Mouse (Mus musculus): ENCODE measurements at regions not wholly inside any gene's neighbourhood (a gene's known extent, or its start where the extent isn't known, plus 50 kb on each side); places are given as distances from the start of the nearest gene placed in this dataset.

DNA sequence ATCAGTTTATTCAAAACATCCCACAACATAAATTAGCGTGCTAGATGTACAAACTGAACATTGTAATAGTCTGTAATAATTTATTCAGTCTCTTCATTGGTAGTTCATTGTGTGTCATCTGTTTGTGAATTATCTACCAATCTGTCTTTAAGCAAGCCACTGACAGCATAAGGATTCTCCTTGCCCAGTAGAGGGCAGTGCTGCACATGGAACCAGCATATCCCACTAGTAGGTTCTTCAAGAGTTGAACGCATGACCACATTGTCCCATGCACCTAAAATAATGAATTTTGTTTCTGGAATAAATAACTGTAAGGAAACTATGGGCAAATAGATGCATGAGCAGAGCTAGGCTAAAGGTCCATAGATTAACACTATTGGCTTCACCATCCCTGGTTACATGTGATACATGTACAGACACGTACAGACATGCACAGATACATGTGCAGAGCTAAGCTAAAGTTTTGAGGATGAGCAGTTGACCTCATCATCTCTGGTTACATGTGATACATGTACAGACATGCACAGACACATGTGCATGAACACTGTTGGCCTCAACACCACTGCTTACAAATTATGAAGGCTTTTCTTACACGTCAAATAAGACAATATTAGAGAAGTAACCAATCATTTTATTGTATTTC lies 143.0 kb upstream of the Ctnnd2 start:
- WGBS, result 57% methylated on average over 4 of the region's 4 CpGs
- Histone ChIP-seq H3K27ac (no peak overlapping the region), H3K36me3 (replicated peaks; ENCODE audit: control insufficient read depth, insufficient read depth) (no peaks in the 10 kb centered on the region), H3K4me1 (replicated peaks; ENCODE audit: control insufficient read depth, insufficient read depth, low read length) (no peaks in the 10 kb centered on the region), H3K4me2 (replicated peaks) (no peak overlapping the region), H3K9me3 (ENCODE audit: control insufficient read depth, low read length) (no peaks in the 10 kb centered on the region), H3K9ac (no peak overlapping the region), H3K27me3 (ENCODE audit: control insufficient read depth, insufficient read depth, low read length) (no peaks in the 10 kb centered on the region), H3K4me3 (replicated peaks; ENCODE audit: low read length) (no peak overlapping the region)
- peak; percentile 74; the same call in 1 of the 2 replicates for ATAC-seq (ENCODE audit: low FRiP score)
- peak; percentile 81 for DNase-seq (ENCODE audit: low spot score)

DNA sequence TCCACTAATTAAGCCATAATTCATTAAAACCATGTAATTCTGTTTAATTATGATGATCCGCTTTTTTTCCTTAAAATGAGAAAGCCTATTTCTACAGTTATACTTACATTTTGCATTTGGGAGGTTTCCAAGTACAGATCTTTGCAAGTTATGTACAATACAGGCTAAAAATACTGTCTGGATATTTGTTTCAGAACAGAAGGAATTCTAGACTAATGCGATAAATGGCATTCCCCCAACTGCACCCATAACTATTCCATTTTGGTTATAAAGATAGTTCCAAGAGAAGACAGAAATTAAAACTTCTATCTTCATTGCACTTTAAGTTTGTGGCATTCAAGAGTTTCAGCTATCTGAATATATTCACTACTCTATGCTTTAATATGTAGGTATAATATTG lies 137.0 kb upstream of the Ctnnd2 start:
- Histone ChIP-seq H3K27ac (no peak overlapping the region), H3K4me2 (replicated peaks) (no peak overlapping the region), H3K9ac (no peak overlapping the region), H3K27me3 (ENCODE audit: control insufficient read depth, insufficient read depth, low read length) (no peaks in the 10 kb centered on the region), H3K36me3 (replicated peaks; ENCODE audit: control insufficient read depth, insufficient read depth) (no peaks in the 10 kb centered on the region), H3K4me3 (replicated peaks; ENCODE audit: low read length) (no peak overlapping the region), H3K9me3 (ENCODE audit: control insufficient read depth, low read length) (no peaks in the 10 kb centered on the region), H3K4me1 (replicated peaks; ENCODE audit: control insufficient read depth, insufficient read depth, low read length) (no peaks in the 10 kb centered on the region)
- WGBS, result 96% methylated on average over 2 of the region's 2 CpGs
- DNase-seq (ENCODE audit: low spot score), result no peak
- ATAC-seq (ENCODE audit: low FRiP score), result no peak

- ATAC-seq (ENCODE audit: low FRiP score), result no peak
Measured at GRCm38 (mm10) chr15:30050851-30051250, 121.5 kb upstream of the Ctnnd2 start.

GRCm38 (mm10) chr15:30059808-30060207 lies 112.6 kb upstream of the Ctnnd2 start:
- Histone ChIP-seq H3K9ac (no peak overlapping the region), H3K4me3 (replicated peaks; ENCODE audit: low read length) (no peak overlapping the region), H3K36me3 (replicated peaks; ENCODE audit: control insufficient read depth, insufficient read depth) (no peaks in the 10 kb centered on the region), H3K27me3 (ENCODE audit: control insufficient read depth, insufficient read depth, low read length) (no peaks in the 10 kb centered on the region), H3K4me1 (replicated peaks; ENCODE audit: control insufficient read depth, insufficient read depth, low read length) (no peaks in the 10 kb centered on the region), H3K9me3 (ENCODE audit: control insufficient read depth, low read length) (no peaks in the 10 kb centered on the region), H3K4me2 (replicated peaks) (no peak overlapping the region), H3K27ac (no peak overlapping the region)
- DNase-seq (ENCODE audit: low spot score) (no peak), ATAC-seq (ENCODE audit: low FRiP score) (no peak)
- WGBS, result 81% methylated on average over 7 of the region's 7 CpGs

More at GRCm38 (mm10) chr15:30050851-30051250, 121.5 kb upstream of the Ctnnd2 start:
- Histone ChIP-seq H3K4me2 (replicated peaks) (no peak overlapping the region), H3K4me1 (replicated peaks; ENCODE audit: control insufficient read depth, insufficient read depth, low read length) (no peaks in the 10 kb centered on the region), H3K36me3 (replicated peaks; ENCODE audit: control insufficient read depth, insufficient read depth) (no peaks in the 10 kb centered on the region), H3K9ac (no peak overlapping the region), H3K4me3 (replicated peaks; ENCODE audit: low read length) (no peak overlapping the region), H3K27me3 (ENCODE audit: control insufficient read depth, insufficient read depth, low read length) (no peaks in the 10 kb centered on the region), H3K27ac (no peak overlapping the region), H3K9me3 (ENCODE audit: control insufficient read depth, low read length) (no peaks in the 10 kb centered on the region)
- no peak for DNase-seq (ENCODE audit: low spot score)
- 61% methylated on average over 5 of the region's 5 CpGs for WGBS

GRCm38 (mm10) chr15:30060505-30061342 lies 111.7 kb upstream of the Ctnnd2 start:
- Histone ChIP-seq H3K9me3 (ENCODE audit: control insufficient read depth, low read length) (no peaks in the 10 kb centered on the region), H3K4me3 (replicated peaks; ENCODE audit: low read length) (no peak overlapping the region), H3K36me3 (replicated peaks; ENCODE audit: control insufficient read depth, insufficient read depth) (no peaks in the 10 kb centered on the region), H3K9ac (no peak overlapping the region), H3K27me3 (ENCODE audit: control insufficient read depth, insufficient read depth, low read length) (no peaks in the 10 kb centered on the region), H3K4me1 (replicated peaks; ENCODE audit: control insufficient read depth, insufficient read depth, low read length) (no peaks in the 10 kb centered on the region), H3K27ac (no peak overlapping the region), H3K4me2 (replicated peaks) (no peak overlapping the region)
- DNase-seq (ENCODE audit: low spot score) (no peak), ATAC-seq (ENCODE audit: low FRiP score) (no peak)
- WGBS, result 81% methylated on average over 3 of the region's 3 CpGs

DNA sequence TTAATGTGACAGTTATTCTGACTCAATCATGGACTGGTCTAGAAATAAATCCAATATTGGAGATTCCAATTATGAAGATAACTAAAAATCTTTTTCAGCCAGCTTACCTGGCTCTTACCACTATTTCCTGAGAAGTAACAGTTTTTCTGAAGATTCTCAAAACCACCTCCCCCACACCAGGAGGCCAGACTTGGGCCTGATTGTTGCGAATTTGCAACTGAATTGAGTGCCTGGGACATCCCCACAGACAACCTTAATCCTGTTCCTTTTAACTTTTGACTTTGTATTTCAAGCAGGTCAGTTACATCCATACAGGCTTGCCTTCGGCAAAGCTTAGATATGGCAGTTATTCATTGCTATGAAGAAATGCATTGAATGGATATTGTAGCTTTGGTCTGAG lies 100.7 kb upstream of the Ctnnd2 start:
- no peak overlapping the region for H3K27ac ChIP-seq
- ATAC-seq (ENCODE audit: low FRiP score), result no peak
- H3K4me1 ChIP-seq (replicated peaks; ENCODE audit: control insufficient read depth, insufficient read depth, low read length), result no peaks in the 10 kb centered on the region
- no peaks in the 10 kb centered on the region for H3K36me3 ChIP-seq (replicated peaks; ENCODE audit: control insufficient read depth, insufficient read depth)
- no peak overlapping the region for H3K4me3 ChIP-seq (replicated peaks; ENCODE audit: low read length)
- H3K4me2 ChIP-seq (replicated peaks), result no peak overlapping the region
- H3K9me3 ChIP-seq (ENCODE audit: control insufficient read depth, low read length), result no peaks in the 10 kb centered on the region
- WGBS, result 46% methylated on average over 2 of the region's 2 CpGs
- DNase-seq (ENCODE audit: low spot score), result no peak
- H3K9ac ChIP-seq, result no peak overlapping the region
- H3K27me3 ChIP-seq (ENCODE audit: control insufficient read depth, insufficient read depth, low read length), result no peaks in the 10 kb centered on the region

- WGBS, result 48% methylated on average over 1 of the region's 1 CpGs
- no peaks in the 10 kb centered on the region for H3K9me3 ChIP-seq (ENCODE audit: control insufficient read depth, low read length)
- H3K9ac ChIP-seq, result no peak overlapping the region
- H3K27me3 ChIP-seq (ENCODE audit: control insufficient read depth, insufficient read depth, low read length), result no peaks in the 10 kb centered on the region
- H3K4me2 ChIP-seq (replicated peaks), result no peak overlapping the region
- H3K27ac ChIP-seq, result no peak overlapping the region
- H3K36me3 ChIP-seq (replicated peaks; ENCODE audit: control insufficient read depth, insufficient read depth), result no peaks in the 10 kb centered on the region
- ATAC-seq (ENCODE audit: low FRiP score) (no peak), DNase-seq (ENCODE audit: low spot score) (no peak)
- no peak overlapping the region for H3K4me3 ChIP-seq (replicated peaks; ENCODE audit: low read length)
- H3K4me1 ChIP-seq (replicated peaks; ENCODE audit: control insufficient read depth, insufficient read depth, low read length), result no peaks in the 10 kb centered on the region
Measured at GRCm38 (mm10) chr15:30072301-30072700, 100.1 kb upstream of the Ctnnd2 start.

- Histone ChIP-seq H3K4me3 (replicated peaks; ENCODE audit: low read length) (no peak overlapping the region), H3K27me3 (ENCODE audit: control insufficient read depth, insufficient read depth, low read length) (no peaks in the 10 kb centered on the region), H3K4me1 (replicated peaks; ENCODE audit: control insufficient read depth, insufficient read depth, low read length) (no peaks in the 10 kb centered on the region), H3K9ac (no peak overlapping the region), H3K27ac (no peak overlapping the region), H3K4me2 (replicated peaks) (no peak overlapping the region), H3K36me3 (replicated peaks; ENCODE audit: control insufficient read depth, insufficient read depth) (no peaks in the 10 kb centered on the region), H3K9me3 (ENCODE audit: control insufficient read depth, low read length) (peaks cover 2% of the 10 kb centered on the region; the same call in 1 of the 2 replicates)
- ATAC-seq (ENCODE audit: low FRiP score) (no peak), DNase-seq (ENCODE audit: low spot score) (no peak)
- 94% methylated on average over 6 of the region's 6 CpGs for WGBS
Measured at GRCm38 (mm10) chr15:30087120-30087519, 85.3 kb upstream of the Ctnnd2 start.

- Histone ChIP-seq H3K9me3 (ENCODE audit: control insufficient read depth, low read length) (no peaks in the 10 kb centered on the region), H3K27ac (no peak overlapping the region), H3K36me3 (replicated peaks; ENCODE audit: control insufficient read depth, insufficient read depth) (no peaks in the 10 kb centered on the region), H3K4me2 (replicated peaks) (no peak overlapping the region), H3K27me3 (ENCODE audit: control insufficient read depth, insufficient read depth, low read length) (no peaks in the 10 kb centered on the region), H3K4me1 (replicated peaks; ENCODE audit: control insufficient read depth, insufficient read depth, low read length) (no peaks in the 10 kb centered on the region), H3K9ac (no peak overlapping the region), H3K4me3 (replicated peaks; ENCODE audit: low read length) (no peak overlapping the region)
- 72% methylated on average over 3 of the region's 3 CpGs for WGBS
- DNase-seq (ENCODE audit: low spot score) (no peak), ATAC-seq (ENCODE audit: low FRiP score) (no peak)
Measured at GRCm38 (mm10) chr15:30122061-30122460, 50.3 kb upstream of the Ctnnd2 start.

Measured in hindbrain, embryonic 14.5 days (tissue).